Mouse (Mus musculus) liver (tissue): ENCODE results near the gene Apbb2.

Source experiments
- DNase-seq: peaks from one replicate; pipeline ENCODE4 v3.0.0-alpha.2; 2020; ENCODE audit warnings: mixed read lengths

The Apbb2 gene

DNA sequence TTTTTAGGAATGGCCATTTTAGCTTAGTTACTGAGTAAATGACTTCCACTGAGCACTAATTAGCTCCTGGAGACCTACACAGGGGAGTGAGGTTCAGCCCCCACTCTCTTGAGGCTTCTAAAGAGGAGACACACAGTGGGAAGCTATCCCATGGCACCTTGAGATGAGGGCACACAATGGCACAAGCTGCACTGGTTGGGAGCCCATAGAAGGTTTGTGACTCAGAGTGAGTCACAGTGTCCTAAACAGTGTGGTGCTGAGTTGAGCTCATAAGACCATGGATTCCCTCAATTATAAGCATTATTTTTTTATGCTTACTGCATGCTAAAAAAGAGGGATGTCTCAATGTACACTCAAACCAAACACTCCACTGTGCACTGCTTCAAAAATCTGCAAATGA, 247.5 kb downstream of the Apbb2 start:
- no peak for DNase-seq

DNA sequence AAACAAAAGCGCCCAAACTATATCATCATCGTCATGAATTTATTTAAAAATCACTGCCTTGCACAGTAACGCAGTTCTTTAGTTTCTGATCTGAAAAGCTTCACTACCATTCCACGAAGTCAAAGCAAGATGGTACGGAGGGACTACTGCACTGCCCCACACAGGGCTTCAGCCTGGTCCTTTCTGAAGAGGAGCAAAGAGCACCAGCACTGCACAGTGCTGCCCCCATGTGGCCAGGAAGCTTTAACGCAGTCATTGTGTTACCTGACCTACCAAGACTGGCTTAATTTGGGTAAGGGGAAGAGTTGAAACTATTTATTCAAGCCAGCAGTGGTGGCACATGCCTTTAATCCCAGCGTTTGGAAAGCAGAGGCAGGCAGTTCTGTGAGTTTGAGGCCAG, 249.6 kb downstream of the Apbb2 start:
- peak; percentile 52 for DNase-seq

DNA sequence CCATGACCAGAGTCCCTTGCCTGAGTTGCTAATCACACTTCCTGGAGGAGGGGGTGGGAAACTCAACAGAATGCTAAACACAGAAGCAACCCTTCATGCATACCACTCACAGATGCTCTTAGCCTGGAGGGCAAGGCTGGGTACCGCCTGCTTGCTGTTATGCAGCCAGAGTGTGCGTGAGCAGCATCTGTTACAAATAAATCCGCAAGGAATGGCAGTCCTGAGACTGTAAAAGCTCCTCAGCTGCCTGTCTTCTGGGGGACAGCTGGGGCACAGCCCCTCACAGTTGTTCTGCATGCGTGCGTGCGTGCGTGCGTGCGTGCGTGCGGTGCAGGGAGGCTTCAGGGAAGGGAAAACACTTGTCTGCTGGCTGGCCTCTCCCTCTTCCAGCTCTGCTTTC, 250.9 kb downstream of the Apbb2 start:
- no peak for DNase-seq

DNA sequence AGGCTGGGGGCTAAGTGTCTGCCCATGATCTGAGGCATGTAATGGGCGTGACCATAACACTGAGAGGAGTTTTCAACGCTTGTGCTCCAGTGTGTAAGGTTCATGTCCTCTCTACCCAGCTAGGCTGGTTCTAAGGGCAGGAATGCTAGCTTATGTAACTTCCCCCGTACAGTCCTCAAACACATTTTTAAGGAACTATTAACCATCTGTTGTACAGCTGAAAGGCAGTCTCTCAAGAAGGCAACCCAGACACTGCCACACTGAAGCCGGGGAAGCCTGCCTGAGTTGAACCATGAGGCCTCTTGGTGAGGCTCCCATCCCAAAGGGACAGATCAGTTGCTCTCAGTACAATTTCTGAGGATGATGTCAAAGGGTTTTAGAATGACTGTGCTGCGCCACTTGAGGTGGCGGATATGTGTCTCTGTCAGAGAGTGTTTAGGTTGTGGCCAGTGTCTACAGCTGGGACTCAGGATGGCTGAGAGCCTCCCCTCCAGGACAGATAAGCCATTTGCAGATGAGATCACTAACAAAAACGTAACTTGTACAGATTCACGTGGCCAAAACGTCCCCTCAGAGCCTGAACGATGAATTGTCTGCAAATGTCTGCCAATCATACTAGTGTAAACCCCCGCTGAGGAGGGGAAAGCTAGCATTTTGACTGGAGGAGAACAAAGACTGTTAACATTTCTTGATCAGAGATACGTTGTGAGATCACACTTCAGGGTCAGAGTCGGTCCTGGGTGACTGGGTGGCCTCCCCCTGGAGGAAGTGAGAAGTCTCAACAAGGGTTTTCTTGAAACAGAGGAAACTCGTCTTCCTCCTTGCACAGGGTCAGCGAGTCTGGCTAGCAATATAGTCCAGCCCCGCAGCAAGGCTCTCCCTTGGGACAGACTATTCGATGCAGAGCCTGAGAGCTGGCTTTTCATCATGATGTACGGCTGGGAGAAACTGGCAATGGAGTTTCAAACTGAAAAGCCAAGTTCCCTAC, 255.0 kb downstream of the Apbb2 start:
- no peak for DNase-seq

DNA sequence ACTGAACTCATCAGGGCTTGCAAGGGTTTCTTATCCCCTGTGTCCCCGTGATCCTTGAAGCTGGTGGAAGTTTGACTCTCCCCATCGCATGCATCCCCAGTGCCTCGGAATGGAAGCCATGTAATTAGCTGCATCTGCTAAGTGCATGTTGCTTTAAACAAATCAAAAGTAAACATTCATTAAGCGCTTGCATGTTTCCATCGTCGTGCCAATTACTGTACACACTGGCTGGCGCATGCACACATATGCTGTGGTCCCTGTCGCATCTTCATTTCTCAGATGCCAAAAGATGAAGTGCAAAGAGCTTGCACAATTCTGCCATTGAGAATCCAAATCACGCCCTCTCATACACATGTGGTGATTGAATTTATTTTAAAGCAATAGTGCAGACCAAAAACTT, 257.8 kb downstream of the Apbb2 start:
- no peak for DNase-seq

DNA sequence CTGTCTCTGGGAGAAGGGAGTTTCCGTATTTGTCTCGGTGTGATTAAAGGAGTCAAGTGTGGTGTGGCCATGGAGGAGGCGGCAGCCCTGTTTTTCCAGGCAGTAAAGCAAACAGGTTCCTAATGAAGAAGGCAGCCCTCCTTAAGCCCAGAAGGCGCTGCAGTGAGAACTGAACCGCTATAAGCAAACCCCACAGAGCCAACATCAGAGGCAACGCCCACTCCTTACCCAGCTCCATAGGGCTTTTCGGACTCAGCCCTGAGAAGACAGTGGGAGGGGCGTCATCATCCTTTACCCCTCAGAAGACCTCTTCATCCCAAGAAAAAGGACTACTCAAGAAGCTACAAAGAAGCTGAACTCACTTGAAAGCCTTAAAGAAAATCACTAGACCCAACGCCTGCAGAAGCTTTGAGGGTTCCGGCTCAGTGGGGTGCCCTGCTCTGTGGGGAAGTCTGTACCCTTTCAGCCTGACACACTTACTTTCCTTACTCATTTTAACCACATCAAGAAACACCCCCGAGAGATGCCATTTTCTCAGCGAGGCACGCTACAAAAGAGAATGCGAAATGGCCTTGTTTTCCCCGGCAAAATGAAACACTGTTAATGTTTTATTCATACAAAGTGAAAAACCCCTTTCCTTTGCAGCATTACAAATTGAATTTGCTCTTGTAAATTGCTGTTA, 258.7 kb downstream of the Apbb2 start:
- no peak for DNase-seq

DNA sequence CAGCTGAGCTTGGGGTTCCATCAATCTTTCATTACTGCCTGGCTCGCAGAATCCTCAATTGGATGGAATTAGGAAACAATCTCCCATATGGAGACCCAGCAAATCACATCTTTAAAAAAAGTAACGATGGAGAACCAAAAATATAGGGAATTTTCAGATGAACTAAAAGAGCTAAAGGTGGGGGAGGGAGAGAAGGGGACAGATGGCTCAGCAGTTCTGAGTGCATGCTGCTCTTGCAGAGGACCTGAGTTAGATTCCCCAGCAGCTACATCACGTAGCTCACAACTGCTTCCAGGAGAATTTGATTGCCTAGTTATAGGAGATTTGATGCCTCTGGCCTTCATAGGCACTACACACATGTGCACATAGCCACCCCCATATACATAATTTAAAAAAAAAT, 263.4 kb downstream of the Apbb2 start:
- DNase-seq = no peak

DNA sequence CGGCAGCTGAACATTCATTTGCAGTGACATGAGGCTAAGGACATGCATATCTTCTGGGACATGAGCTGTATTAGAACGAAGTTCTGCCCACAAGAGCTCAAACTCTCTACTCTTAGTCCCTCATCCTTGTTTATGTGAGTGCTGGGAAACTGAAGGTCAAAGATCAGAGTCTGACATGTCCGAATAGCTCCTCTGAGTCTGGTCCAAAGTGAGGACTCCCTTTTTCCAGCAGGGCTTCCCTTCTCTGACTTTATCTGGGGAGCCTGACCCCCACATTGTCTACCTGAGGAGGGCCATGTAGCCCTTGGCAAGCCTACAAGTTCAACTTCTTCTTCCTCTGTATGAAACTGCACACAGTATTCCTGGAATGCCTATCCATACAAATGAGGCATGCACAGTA, 264.7 kb downstream of the Apbb2 start:
- no peak for DNase-seq

DNA sequence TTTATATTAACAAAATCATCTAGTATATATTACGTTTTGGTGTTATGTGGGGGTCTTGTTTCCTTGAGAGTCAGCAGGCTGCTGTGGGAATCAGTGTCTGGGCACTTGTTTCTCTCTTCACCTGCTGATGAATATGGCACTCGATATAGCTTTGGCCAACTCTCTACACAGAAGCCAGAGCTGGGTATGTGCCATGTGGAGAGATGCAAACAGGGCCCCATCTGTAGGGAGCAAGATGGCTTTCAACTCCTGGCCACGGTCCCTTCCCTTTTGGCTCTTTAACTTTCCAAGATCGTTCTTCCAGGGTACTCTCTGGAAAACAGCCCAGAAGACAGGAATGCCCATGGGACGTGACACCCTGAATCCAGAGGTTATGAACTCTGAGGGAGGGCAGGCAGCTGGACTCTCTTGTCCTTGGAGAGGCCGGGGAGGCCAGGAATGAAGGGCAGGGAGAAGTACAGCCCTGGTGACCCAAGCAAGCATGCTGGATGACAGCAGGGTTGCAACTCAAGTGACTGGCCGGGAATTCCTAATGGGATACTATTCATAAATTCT, 266.7 kb downstream of the Apbb2 start:
- no peak for DNase-seq

DNA sequence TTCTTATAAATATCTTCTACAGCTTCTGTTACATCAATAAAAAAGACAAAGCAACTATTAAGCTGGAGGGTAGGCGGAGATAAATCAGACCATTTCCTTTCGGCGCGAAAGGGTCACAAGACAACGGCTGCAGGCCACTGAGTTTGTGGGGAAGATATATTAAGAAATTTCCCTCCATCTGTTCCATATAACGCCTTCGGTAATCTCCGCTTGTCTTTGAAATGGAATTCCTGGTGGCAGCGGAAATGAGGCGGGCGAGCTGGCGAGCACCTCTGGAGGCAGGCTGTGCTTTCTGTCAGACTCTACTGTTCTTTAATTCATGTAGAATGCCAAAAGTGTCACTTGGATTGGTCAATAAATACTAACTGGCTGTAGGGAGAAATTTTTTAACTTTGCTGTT, 267.5 kb downstream of the Apbb2 start:
- no peak for DNase-seq

DNA sequence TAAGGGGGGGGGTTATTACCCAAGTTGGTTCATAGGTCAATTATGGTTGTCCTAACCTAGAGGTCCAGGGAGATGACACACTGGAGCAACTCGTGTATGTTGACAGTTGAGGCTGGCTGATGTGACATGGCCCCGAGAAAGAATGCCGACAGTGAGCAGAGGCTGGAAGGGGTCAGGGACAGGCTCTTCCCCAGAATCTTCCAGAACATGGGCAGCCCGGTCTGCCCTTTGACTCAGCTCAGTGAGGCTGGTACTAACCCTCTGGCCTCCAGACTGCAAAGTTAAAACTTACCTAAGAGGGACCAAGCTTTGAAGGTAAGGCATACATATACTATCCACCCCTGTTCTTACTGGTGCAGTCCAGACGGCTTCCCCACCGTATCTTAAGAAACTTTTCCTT, 268.0 kb downstream of the Apbb2 start:
- no peak for DNase-seq

DNA sequence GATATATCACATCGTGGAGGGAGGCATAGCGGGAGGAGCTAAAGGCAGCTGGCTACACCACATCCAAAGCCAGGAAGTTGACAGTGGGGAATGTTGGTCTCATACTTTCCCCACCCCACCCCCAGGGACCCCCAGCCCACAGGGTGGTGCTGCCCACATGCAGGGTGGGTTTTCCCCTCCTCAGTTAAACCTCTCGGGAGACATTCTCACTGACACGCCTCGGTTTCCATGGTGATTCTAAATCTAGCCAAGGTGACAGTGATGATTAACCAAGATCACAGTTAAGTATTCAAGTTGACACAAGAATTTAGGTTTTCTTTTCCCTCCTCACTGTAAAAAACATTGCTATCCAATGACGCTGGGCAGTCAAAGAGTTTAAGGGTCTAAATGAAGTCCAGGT, 270.2 kb downstream of the Apbb2 start:
- DNase-seq = no peak

DNA sequence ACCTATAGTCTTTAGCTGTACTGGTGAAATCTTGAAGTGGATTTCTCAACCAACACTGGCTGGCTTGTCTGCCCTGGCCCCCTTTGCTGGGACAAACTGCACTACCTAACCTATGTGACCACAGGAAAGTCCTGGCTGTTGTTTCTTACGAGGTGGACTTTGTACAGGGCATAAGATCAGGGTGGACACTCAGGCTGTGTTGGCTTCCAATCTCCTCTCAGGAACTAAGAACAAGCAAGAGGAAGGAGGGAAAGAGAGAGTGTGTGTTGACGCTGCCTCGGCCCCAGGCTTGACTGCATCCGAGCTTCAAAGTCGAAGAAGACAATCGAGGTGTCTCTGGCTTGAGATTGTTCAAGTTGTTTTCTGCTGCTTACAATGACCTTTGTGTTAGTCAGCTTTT, 271.8 kb downstream of the Apbb2 start:
- DNase-seq = no peak

DNA sequence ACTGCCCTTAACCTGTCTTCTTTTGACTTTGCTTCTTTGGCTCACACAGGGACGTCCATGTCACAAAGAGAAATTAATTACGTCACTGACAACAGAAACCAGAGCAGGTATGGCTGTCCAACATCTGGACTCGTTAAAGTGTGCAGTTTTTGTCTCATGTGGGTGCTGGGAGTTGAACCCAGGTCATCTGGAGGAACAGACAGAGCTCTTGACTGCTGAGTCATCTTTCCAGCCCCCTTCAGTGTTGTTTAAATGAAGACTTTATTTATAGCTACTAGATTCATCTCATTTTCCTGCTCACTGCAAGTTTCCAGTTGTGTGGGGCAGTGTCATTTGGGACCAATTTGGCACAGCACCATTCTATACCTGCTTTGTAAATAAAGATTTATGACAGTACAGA, 273.4 kb downstream of the Apbb2 start:
- DNase-seq = no peak

DNA sequence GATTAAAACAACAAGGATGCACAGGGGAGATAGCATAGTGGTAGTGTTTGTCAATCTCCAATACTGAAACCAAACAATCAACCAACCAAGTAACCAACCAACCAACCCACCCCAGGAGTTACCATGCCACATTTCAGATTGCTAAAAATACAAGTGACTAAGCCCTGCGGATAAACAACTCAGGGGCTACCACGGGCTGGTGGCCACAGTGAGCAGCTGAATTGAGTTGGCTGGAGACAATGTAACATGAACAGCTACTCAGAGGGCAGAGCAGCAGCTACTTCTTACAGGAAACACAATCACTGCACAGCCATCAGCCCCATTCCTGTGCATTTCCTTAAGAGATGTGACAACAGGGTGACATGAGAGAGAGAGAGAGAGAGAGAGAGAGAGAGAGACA, 274.4 kb downstream of the Apbb2 start:
- DNase-seq = no peak

DNA sequence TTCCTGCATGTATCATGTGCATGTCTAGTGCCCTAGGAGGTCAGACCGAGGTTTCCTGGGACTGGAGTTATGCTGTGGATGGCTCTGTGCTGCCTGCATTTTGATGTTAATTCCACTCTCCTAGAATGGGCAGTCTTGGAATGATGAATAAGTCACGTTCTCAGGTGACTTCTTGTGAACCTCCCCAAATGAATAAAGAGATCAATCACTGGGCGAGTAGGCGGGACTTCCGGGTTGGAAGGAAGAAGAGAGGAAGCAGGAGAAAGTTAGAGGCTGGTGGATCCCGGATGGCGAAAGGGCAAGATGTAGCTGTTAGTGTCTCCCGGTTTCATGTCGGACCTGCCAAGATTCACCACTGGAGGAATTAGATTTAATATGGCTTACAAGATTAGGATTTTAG, 276.3 kb downstream of the Apbb2 start:
- no peak for DNase-seq

DNA sequence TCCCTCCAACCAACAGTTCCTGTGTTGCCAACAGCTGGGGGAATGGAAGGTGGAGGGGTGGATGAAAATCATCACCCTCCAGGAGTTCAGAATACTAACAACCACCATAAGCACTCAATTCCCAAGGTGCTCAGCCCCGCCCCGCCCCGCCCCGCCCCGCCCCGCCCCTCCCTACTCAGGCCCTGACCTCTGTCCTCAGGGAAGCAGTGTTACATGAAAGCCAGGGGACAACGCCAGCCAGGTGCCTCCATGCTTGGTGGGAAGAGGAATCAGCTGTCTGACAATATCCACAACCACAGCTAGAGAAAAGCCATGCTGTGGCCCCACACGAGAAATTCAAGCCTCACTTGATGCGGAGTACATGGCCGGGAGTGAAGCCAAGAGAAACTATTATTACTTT, 276.7 kb downstream of the Apbb2 start:
- no peak for DNase-seq

DNA sequence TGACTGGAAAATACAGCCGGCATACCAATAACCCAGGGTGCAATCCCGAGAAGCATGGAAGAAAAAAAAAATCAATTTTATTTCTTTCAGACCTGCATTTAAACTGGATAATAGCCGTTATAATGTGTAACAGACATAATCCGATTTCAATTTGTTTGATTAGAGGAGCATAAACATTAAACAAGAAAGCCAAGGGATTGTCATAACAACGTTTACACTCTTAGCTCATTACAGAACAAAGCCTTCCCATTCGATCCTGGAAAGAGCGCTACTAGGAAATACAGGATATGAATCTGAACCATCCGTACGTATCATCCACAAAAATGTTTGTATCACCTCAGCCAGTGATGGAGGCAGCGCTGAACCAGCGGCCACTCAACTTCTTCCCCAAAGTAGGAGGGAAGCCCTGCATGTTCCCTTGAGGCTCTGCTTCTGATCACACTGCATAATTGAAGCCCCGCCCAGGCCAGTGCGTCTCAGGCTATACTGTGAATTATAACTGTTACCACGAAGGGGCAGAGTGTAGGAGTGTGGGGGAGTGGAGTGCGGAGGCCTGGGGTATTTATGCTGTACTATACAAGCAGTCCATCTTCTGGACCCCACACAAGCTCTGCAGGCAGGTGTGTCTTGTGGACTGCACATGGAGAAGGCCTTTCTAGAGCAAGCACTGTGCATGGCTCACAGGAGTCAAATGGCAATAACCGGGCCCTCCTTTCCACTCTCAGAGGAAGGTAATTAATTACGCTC, 278.1 kb downstream of the Apbb2 start:
- no peak for DNase-seq

DNA sequence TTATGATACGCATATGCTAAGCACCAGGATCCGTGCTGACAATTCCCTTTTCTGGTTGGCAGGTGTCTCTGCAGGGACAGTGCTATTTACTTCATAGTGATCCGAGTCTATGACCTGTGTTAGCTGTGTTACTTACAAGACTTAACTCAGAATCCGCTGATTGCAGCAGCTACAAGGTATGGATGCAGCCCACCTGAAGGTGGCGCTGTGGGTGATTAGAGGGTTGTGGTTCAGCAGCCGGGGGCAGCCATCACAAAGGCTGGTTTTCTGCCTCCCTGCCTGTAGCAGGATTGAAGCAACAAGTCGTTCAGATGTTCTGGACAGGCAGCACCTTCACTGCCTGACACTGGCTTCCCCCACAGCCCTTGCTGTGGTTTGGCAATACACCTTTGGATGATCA, 280.0 kb downstream of the Apbb2 start:
- no peak for DNase-seq

DNA sequence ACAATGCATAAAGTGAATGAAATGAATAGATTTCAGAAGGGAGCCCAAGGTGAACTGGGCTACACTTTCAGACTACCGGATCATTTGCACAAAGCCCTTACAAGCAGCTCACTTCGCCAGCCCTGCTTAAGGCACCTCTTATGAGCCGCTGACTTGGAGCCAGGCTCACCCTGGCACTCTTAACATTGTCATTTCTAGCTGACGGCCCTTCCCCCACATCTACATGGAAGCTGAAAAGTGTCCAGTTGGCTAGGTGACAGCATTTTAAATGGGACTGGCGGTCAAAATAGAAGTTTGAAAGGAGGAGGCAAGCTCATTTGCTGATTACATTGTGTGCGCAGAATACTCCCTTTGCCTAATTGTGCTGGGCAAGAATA, 280.6 kb downstream of the Apbb2 start:
- DNase-seq = no peak

DNA sequence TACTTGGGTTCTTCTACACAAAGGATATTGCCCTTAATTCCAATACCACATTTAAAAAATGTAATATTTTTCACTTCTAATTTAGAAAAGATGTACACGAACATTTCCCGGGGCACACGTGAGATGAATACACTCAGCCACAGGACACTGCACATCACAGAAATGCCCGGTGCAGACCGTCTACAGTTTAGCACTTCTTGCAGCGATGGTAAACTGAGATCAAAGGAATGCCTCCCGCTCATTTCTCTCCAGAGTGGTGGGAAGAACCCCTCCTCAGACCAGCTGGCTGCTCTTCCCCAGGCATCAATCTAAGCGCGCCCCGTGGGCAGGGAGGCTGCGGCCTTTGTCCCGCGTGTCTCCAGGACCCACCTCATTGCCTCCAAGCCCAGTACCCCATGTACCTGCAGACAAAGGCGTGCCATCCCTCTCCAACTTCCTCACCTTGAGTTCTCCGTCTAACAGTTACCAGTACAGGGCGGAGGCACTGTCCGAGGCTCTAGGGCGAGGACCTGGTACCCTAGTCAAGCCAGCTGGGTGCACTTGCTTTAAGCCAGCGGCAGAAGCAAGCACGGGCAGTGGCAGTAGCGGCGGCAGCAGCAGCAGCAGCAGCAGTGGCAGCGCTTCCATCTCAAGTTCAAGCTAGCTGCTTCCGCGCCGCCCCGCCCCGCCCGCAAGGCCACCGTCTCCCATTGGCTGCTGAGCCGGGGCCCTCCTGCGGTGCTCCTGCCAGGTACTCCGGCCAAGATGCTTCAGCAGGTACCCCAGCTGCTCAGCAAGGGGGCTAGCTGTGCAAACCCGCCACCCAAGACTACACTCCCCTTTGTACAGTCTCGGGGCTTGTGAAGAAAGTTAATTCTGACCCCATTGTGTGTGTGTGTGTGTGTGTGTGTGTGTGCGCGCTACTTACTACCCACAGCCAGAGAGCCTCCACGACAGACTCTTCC, 281.3 kb downstream of the Apbb2 start:
- peak; percentile 30 for DNase-seq

DNA sequence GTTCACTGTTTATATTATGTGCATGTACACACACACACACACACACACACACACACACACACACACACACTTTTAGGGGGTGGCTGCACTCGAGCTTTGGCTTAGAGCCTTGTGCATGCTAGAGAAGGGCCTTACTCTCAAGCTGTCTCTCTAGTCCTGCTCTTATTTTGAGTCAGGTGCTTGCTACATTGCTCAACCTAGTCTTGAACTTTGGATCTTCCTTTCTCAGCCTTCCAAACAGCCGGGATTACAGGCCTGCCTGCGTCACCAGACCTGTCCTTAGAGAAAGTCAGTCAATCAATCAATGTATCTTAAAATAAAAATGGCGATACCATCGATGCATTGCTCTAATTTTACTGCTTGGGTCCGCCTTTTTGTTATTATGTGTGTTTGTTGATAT, 287.8 kb downstream of the Apbb2 start:
- no peak for DNase-seq
